Mouse (Mus musculus): ENCODE results near the gene Lyrm4.

Lyrm4 gene

GRCm38 (mm10) chr13:36117143-36118014 lies at the start of gene Lyrm4, which contains the start of gene Fars2:
TSS of gene Lyrm4 (minus strand) at chr13:36117526.
TSS of gene Fars2 (plus strand) at chr13:36117412.
- peak; percentile 97 for DNase-seq (ENCODE audit: extremely low spot score)

GRCm38 (mm10) chr13:36163898-36164297 lies 46.6 kb upstream of the Lyrm4 start:
- DNase-seq (ENCODE audit: extremely low spot score), result no peak

- DNase-seq (ENCODE audit: extremely low spot score), result no peak
These were observed 46.1 kb upstream of the Lyrm4 start for GRCm38 (mm10) chr13:36163411-36163810.

GRCm38 (mm10) chr13:36156340-36156931 lies 39.1 kb upstream of the Lyrm4 start:
- DNase-seq (ENCODE audit: extremely low spot score), result no peak

- no peak for DNase-seq (ENCODE audit: extremely low spot score)
These were observed 35.6 kb upstream of the Lyrm4 start for GRCm38 (mm10) chr13:36152728-36153498.

- DNase-seq (ENCODE audit: extremely low spot score), result no peak
These were observed 32.9 kb upstream of the Lyrm4 start for GRCm38 (mm10) chr13:36150272-36150671.

- no peak for DNase-seq (ENCODE audit: extremely low spot score)
These were observed 32.0 kb upstream of the Lyrm4 start for GRCm38 (mm10) chr13:36149175-36149939.

GRCm38 (mm10) chr13:36145601-36146000 lies 28.3 kb upstream of the Lyrm4 start:
- DNase-seq (ENCODE audit: extremely low spot score), result no peak

GRCm38 (mm10) chr13:36140247-36141016 lies 23.1 kb upstream of the Lyrm4 start:
- no peak for DNase-seq (ENCODE audit: extremely low spot score)

- no peak for DNase-seq (ENCODE audit: extremely low spot score)
These were observed 22.4 kb upstream of the Lyrm4 start for GRCm38 (mm10) chr13:36139703-36140102.

- DNase-seq (ENCODE audit: extremely low spot score), result no peak
These were observed 14.8 kb upstream of the Lyrm4 start for GRCm38 (mm10) chr13:36131992-36132649.

- DNase-seq (ENCODE audit: extremely low spot score), result no peak
These were observed 14.1 kb upstream of the Lyrm4 start for GRCm38 (mm10) chr13:36131401-36131800.

- DNase-seq (ENCODE audit: extremely low spot score), result no peak
These were observed 12.2 kb upstream of the Lyrm4 start for GRCm38 (mm10) chr13:36129360-36130054.

GRCm38 (mm10) chr13:36120606-36121005 lies 3.3 kb upstream of the Lyrm4 start:
- no peak for DNase-seq (ENCODE audit: extremely low spot score)

GRCm38 (mm10) chr13:36119684-36120083 lies 2.4 kb upstream of the Lyrm4 start:
- DNase-seq (ENCODE audit: extremely low spot score), result no peak

- DNase-seq (ENCODE audit: extremely low spot score), result peak; percentile 38
These were observed 695 bp downstream of the Lyrm4 start for GRCm38 (mm10) chr13:36116520-36117142.

GRCm38 (mm10) chr13:36113181-36113580 lies 4.1 kb downstream of the Lyrm4 start:
- no peak for DNase-seq (ENCODE audit: extremely low spot score)

- no peak for DNase-seq (ENCODE audit: extremely low spot score)
These were observed 6.0 kb downstream of the Lyrm4 start for GRCm38 (mm10) chr13:36111331-36111730.

GRCm38 (mm10) chr13:36108528-36108927 lies 8.8 kb downstream of the Lyrm4 start:
- no peak for DNase-seq (ENCODE audit: extremely low spot score)

All from embryo, embryonic 9.5 days (tissue).